Mouse (Mus musculus): ENCODE results near the gene Setd1a.
"Not testable (repeated sequence)": the region's sequence is repeated elsewhere in the genome, so short reads cannot be mapped to it uniquely, and the experiment has no call there.

Setd1a gene

DNA sequence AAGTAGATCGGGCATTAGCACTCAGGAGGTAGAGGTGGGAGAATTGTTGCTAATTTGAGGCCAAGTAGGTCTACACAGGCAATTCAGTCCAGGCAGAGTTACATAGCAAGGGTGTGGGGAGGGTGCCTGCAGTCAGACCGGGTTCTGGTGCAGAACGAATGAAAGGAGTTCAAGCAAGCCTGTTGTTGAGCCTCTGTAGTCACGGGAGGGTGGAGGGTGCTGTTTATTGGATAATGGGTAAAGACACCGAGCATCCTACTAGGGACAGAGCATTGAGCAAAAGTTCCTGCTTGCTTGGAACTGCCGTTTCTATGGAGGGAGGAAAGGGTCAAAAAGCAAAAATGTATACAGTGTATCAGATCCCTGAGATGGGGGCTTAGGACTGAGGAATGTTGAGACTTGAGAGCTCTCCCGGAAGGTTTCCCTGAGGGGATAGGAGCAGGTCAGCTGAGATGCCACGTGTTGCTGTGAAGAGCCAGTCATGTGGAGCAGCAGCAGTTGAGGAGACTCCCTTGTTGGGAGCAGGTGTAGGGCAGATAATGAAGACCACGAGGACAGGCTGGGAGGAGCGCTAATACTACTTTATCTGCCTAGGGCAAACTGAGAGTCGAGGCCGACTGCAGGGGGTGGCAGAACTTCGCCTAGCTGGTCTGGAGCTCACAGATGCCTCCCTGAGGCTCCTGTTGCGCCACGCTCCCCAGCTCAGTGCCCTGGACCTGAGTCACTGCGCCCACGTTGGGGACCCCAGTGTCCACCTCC is 9.4 kb upstream of the Setd1a start:
- DNase-seq, result peak in 1 of 2 experiments; percentile 27

DNA sequence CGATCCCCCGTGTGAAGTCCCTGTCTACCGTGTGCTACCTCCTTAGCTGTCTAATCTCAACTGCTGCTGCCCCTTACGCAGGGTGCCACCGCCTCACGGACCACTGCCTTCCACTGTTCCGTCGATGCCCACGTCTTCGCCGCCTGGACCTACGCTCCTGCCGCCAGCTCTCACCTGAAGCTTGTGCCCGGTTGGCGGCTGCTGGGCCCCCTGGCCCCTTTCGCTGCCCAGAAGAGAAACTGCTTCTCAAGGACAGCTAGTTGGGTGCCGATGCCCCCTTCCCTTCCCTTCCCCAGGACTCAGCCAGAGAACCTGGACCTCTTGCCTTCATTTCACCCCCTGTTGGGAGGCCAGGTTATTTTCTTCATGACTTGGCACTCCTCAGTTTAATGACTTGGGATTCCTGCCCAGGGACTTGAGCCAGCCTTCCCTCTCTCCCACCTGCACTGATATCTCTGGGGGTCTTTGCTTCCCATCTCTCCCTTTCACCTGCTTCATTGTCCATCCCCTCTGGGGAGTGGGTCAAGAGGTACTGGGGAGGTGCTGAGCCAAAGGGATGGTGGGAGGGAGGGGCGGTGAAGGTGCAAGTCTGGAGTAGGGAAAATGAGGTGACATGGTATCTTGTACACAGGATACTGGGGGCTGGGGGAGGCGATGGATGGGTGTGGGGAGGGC is 8.7 kb upstream of the Setd1a start:
- peak in 1 of 2 experiments; percentile 38 for DNase-seq

- peak; percentile 37 to 64 for DNase-seq
Measured at GRCm38 (mm10) chr7:127768346-127768996, 8.0 kb upstream of the Setd1a start.

DNA sequence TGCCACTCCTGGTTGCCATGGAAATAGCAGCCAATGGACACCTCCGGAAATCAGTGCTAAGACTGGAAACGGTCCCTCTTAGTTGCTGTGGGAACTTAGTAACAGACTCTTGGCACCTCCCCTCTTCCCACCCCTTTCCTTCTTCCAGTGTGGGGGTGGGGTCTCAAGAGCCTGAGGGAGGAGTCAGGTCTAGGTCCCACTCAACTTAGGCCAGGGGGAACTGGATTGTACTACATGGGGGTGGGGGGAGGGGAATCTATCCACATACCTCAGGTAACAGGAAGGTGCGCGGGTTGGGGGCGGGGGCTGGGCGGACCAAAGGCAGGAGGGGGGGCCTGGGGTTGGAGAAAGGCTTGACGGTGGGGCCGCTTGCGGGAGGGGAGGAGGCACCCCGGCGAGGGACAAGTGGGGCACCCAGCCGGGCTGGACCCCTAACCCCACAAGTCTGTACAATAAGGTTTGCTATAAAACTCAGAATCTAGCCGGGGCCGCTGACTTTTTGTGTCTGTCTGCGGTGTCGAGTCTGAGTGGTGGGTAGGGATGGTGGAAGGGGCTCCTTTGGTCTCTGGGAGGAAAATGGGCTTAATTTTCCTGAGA is 7.4 kb upstream of the Setd1a start:
- peak; percentile 93 to 95 for DNase-seq

- DNase-seq, result peak; percentile 86 to 87
Measured at GRCm38 (mm10) chr7:127769651-127770038, 6.8 kb upstream of the Setd1a start, which contains the start of gene Orai3. Gene Orai3, plus strand, starts transcription at chr7:127769815.

DNA sequence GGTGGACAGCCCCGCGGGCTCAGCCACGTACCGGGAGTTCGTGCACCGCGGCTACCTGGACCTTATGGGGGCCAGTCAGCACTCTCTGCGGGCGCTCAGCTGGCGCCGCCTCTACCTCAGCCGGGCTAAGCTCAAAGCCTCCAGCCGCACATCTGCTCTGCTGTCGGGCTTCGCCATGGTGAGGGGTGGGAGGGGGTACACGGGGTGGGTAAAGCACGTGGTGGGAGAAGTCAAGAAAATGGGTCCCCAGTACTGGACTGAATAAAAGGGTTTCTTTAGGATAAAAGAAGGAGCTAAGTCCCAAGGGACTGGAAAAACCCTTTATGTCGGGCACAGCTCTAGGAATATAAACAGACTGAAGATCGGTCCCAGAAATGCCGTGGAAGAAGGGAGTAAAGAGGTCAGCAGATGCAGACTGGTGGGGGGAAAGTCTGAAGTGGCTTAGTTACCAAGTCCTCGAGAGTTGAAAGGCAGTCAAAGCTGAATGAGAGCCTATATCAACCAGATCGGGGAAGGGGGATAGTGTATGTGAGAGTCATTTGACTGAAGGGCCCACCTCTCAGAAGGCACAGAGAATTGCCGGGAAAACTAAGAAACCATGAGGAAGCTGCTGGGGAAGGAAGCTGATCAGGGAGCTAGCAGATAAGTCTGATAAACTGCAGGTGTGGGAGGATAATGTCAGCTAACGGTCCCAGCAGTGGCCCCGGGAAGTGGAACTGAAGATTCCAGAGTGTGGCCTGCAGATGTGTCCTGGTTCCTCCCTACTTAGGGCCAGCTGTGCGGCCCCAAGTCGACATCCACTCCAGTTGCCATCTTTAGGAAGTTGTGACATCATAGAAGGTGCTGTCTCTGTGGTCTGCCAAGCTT is 6.2 kb upstream of the Setd1a start:
- no peak for DNase-seq

DNA sequence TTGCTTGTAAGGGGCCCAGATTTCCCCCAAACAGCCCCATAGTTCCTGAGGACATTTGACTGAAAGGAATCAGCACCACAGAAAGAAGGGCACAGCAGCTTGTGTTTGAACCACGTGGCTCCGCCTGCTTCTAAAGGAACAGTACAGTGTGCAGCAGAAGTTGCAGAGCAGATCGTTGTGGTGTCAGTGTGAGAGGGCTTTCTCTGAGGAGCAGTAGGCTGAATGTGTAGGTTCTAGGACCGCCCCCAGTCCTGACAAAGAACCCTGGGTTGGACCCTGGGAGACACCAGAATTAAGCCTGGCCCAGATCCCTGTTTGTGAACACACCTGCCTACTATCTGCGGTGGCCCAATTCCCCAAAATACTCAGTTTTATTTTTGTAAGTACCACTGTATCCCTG is 5.2 kb upstream of the Setd1a start:
- no peak for DNase-seq

- no peak for DNase-seq
Measured at GRCm38 (mm10) chr7:127772080-127772479, 4.4 kb upstream of the Setd1a start.

GRCm38 (mm10) chr7:127772557-127772956 is 3.9 kb upstream of the Setd1a start:
- DNase-seq, result no peak

- DNase-seq, result peak; percentile 82 to 90
Measured at GRCm38 (mm10) chr7:127773664-127774384, 2.6 kb upstream of the Setd1a start.

DNA sequence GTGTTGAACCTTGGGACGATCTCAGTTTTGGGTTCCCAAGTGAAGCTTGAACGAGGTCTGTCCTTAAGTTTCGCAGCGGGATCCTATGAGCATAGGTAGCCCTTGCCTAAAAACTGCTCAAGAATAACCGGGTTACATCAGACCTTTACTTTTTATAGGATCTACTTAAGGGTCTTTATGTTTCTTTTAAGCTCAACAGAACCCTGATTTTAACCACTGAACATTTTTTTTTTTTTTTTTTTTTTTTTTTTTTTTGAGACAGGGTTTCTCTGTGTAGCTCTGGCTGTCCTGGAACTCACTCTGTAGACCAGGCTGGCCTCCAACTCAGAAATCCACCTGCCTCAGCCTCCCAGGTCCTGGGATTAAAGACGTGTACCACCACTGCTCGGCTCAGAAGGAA is 633 bp upstream of the Setd1a start:
- not testable (repeated sequence) for DNase-seq

GRCm38 (mm10) chr7:127776878-127777473 is 506 bp downstream of the Setd1a start:
- DNase-seq, result peak; percentile 98 to 99

GRCm38 (mm10) chr7:127777474-127778266 is 1.2 kb downstream of the Setd1a start:
- peak in 1 of 2 experiments; percentile 82 for DNase-seq

- DNase-seq, result peak; percentile 24 to 54
Measured at GRCm38 (mm10) chr7:127778350-127778749, 1.9 kb downstream of the Setd1a start.

GRCm38 (mm10) chr7:127785308-127785707 is 8.8 kb downstream of the Setd1a start, which contains the start of gene Gm49388:
Gene Gm49388, plus strand, starts transcription at chr7:127785608.
- DNase-seq, result no peak

- DNase-seq, result peak in 1 of 2 experiments; percentile 22
Measured at GRCm38 (mm10) chr7:127797076-127797845, 20.8 kb downstream of the Setd1a start.

DNA sequence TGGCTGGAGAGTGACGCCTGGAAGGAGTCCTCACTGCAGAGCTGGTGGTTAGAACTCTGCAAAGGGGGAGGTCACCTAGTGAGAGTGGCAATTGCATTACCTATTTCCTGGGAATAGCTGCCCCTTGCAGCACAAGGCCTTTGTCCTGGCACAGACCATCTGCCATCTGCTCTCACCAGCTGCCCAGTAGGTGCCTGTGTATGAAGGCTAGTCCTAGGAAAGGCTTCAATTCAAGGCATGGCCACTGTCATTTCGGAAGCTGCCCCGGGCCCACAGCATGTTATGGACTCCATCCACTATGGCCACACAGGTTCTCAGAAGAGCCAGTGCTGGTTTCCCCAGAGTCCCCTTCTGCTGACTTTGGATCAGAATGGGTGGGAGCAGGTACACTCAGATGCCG is 22.1 kb downstream of the Setd1a start:
- DNase-seq, result peak; percentile 95 to 97

GRCm38 (mm10) chr7:127799211-127799610 is 22.7 kb downstream of the Setd1a start:
- DNase-seq, result no peak

DNA sequence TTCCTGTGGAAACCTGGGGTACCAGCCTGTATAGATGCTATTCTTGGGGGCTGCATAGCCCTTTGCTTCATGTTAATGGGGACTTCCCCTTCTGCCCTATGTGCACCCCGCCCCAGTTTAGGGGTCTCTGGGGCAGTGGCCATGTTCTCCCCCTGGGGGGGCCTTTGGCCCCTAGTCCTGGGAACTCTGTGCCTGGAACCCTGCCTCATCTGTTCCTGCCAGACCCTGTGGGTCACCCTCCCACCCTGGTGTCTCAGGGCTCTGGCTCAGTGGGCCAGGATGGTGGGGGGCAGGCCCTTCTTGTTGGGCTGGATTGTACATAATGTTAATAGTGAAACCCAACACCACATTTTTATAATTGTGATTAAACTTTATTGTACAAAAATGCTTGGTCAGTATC is 23.3 kb downstream of the Setd1a start:
- DNase-seq, result peak; percentile 43 to 59

Measured in cerebellum, postnatal 25 days (tissue).